Mouse (Mus musculus) midbrain, embryonic 11.5 days (tissue): ENCODE results near the gene Trmt1l. TPM values are rescaled to one million over a fixed set of nuclear protein-coding genes. Genes with fewer than 3 reads are reported as not detected.

ENCODE experiments used
- ATAC-seq: fragments of 200-750 bp; cut with Nextera tagmentation; 2 replicates; pipeline ENCODE4 v1.8.0; 2017; ENCODE audit warnings: moderate TSS enrichment, moderate library complexity; ENCODE audit not compliant: low FRiP score
- DNase-seq: peaks from one replicate; pipeline ENCODE4 v3.0.0; 2015; ENCODE audit warnings: low spot score; ENCODE audit errors: missing footprints
- H3K27ac ChIP-seq: fragments of 300-500 bp; sonication (generic); 2 replicates; pipeline ENCODE4 v1.5.1; 2014; ENCODE audit warnings: low read depth, low read length
- H3K27me3 ChIP-seq: fragments of 300-500 bp; sonication (generic); 2 replicates; pipeline ENCODE4 v1.6.1; 2014; ENCODE audit warnings: mild to moderate bottlenecking, low read length, moderate library complexity, mixed read lengths; ENCODE audit not compliant: control insufficient read depth, insufficient read depth
- H3K36me3 ChIP-seq: fragments of 300-500 bp; sonication (generic); 2 replicates; pipeline ENCODE4 v1.6.1; 2014; ENCODE audit warnings: mild to moderate bottlenecking, low read length, moderate library complexity, mixed read lengths; ENCODE audit not compliant: control insufficient read depth, insufficient read depth
- H3K4me1 ChIP-seq: fragments of 300-500 bp; sonication (generic); 2 replicates; pipeline ENCODE4 v1.6.1; 2014; ENCODE audit warnings: low read length; ENCODE audit not compliant: control insufficient read depth, insufficient read depth
- H3K4me2 ChIP-seq: fragments of 300-500 bp; sonication (generic); 2 replicates; pipeline ENCODE4 v1.6.1; 2014; ENCODE audit warnings: mild to moderate bottlenecking, moderate library complexity
- H3K4me3 ChIP-seq: fragments of 300-500 bp; sonication (generic); 2 replicates; pipeline ENCODE4 v1.5.1; 2014; ENCODE audit warnings: low read depth, low read length
- H3K9ac ChIP-seq: fragments of 300-500 bp; sonication (generic); 2 replicates; pipeline ENCODE4 v1.6.1; 2014; ENCODE audit warnings: low read length
- H3K9me3 ChIP-seq: fragments of 300-500 bp; sonication (generic); 2 replicates; pipeline ENCODE4 v1.6.1; 2016; ENCODE audit warnings: low read length; ENCODE audit not compliant: control insufficient read depth
- WGBS: fragments of 180-500 bp; shearing (Covaris S2); extraction: QIAGEN DNeasy Blood & Tissue Kit; methylation state at CpG from one replicate; pipeline ENCODE4 v1.1.7; 2014; 5-methylcytosine and 5-hydroxymethylcytosine counted together
- polyA plus RNA-seq: library from polyadenylated mRNA; unstranded; fragments of >200 nt; fragmentation: Nextera tagmentation; extraction: Ambion mirVana; gene quantifications from 2 replicates; pipeline ENCODE4 v1.2.1, GENCODE M21; 2014

The Trmt1l gene
- polyA plus RNA-seq, 1 experiment from 2014 or later, result 56.7 TPM

GRCm38 (mm10) chr1:151482497-151482896, 54.2 kb downstream of the Trmt1l start:
- H3K9ac ChIP-seq, result no peak overlapping the region
- H3K27ac ChIP-seq, result no peak overlapping the region
- H3K4me2 ChIP-seq, result no peak overlapping the region
- H3K36me3 ChIP-seq, result no peaks in the 10 kb centered on the region
- 100% methylated on average over 1 of the region's 1 CpGs for WGBS
- ATAC-seq (no peak), DNase-seq (no peak)
- H3K4me3 ChIP-seq, result no peak overlapping the region
- H3K9me3 ChIP-seq, result no peaks in the 10 kb centered on the region
- no peaks in the 10 kb centered on the region for H3K4me1 ChIP-seq
- no peaks in the 10 kb centered on the region for H3K27me3 ChIP-seq

GRCm38 (mm10) chr1:151483568-151483967, 55.2 kb downstream of the Trmt1l start:
- no peaks in the 10 kb centered on the region for H3K36me3 ChIP-seq
- H3K9me3 ChIP-seq, result no peaks in the 10 kb centered on the region
- peak; percentile 62 for DNase-seq
- no peak overlapping the region for H3K27ac ChIP-seq
- no peaks in the 10 kb centered on the region for H3K27me3 ChIP-seq
- 79% methylated on average over 1 of the region's 1 CpGs for WGBS
- no peak overlapping the region for H3K9ac ChIP-seq
- no peak overlapping the region for H3K4me2 ChIP-seq
- ATAC-seq, result 0 out of 2 replicates have a peak, but pooled peaks have one; percentile 19
- no peak overlapping the region for H3K4me3 ChIP-seq
- H3K4me1 ChIP-seq, result no peaks in the 10 kb centered on the region

GRCm38 (mm10) chr1:151484754-151485153, 56.4 kb downstream of the Trmt1l start:
- ATAC-seq (no peak), DNase-seq (no peak)
- Histone ChIP-seq H3K9ac (no peak overlapping the region), H3K4me2 (no peak overlapping the region), H3K4me1 (no peaks in the 10 kb centered on the region), H3K9me3 (no peaks in the 10 kb centered on the region), H3K27me3 (no peaks in the 10 kb centered on the region), H3K36me3 (no peaks in the 10 kb centered on the region), H3K27ac (no peak overlapping the region), H3K4me3 (no peak overlapping the region)
- 80% methylated on average over 5 of the region's 5 CpGs for WGBS

GRCm38 (mm10) chr1:151489806-151490205, 61.5 kb downstream of the Trmt1l start:
- no peaks in the 10 kb centered on the region for H3K27me3 ChIP-seq
- H3K9ac ChIP-seq, result no peak overlapping the region
- H3K27ac ChIP-seq, result no peak overlapping the region
- WGBS, result 95% methylated on average over 6 of the region's 6 CpGs
- no peak overlapping the region for H3K4me3 ChIP-seq
- no peaks in the 10 kb centered on the region for H3K9me3 ChIP-seq
- ATAC-seq (no peak), DNase-seq (no peak)
- H3K36me3 ChIP-seq, result no peaks in the 10 kb centered on the region
- no peaks in the 10 kb centered on the region for H3K4me1 ChIP-seq
- no peak overlapping the region for H3K4me2 ChIP-seq

GRCm38 (mm10) chr1:151492419-151492818, 64.1 kb downstream of the Trmt1l start:
- ATAC-seq (no peak), DNase-seq (peak; percentile 69)
- H3K27ac ChIP-seq, result no peak overlapping the region
- WGBS, result 75% methylated on average over 1 of the region's 1 CpGs
- no peak overlapping the region for H3K4me3 ChIP-seq
- H3K4me2 ChIP-seq, result no peak overlapping the region
- H3K9me3 ChIP-seq, result no peaks in the 10 kb centered on the region
- no peaks in the 10 kb centered on the region for H3K27me3 ChIP-seq
- H3K36me3 ChIP-seq, result no peaks in the 10 kb centered on the region
- no peak overlapping the region for H3K9ac ChIP-seq
- H3K4me1 ChIP-seq, result no peaks in the 10 kb centered on the region

GRCm38 (mm10) chr1:151493826-151494225, 65.5 kb downstream of the Trmt1l start:
- Histone ChIP-seq H3K4me1 (peaks cover 1% of the 10 kb centered on the region; the same call in 1 of the 2 replicates), H3K36me3 (no peaks in the 10 kb centered on the region), H3K9me3 (no peaks in the 10 kb centered on the region), H3K4me3 (no peak overlapping the region), H3K27ac (no peak overlapping the region), H3K9ac (no peak overlapping the region), H3K4me2 (no peak overlapping the region), H3K27me3 (no peaks in the 10 kb centered on the region)
- DNase-seq (peak; percentile 31), ATAC-seq (no peak)

- no peaks in the 10 kb centered on the region for H3K36me3 ChIP-seq
- 93% methylated on average over 6 of the region's 6 CpGs for WGBS
- H3K9me3 ChIP-seq, result no peaks in the 10 kb centered on the region
- no peak overlapping the region for H3K4me3 ChIP-seq
- no peak overlapping the region for H3K9ac ChIP-seq
- no peak for ATAC-seq
- DNase-seq, result peak; percentile 66
- H3K27me3 ChIP-seq, result no peaks in the 10 kb centered on the region
- no peak overlapping the region for H3K4me2 ChIP-seq
- H3K27ac ChIP-seq, result no peak overlapping the region
- H3K4me1 ChIP-seq, result peaks cover 3% of the 10 kb centered on the region; the same call in 1 of the 2 replicates
Observed at GRCm38 (mm10) chr1:151494711-151495110, 66.4 kb downstream of the Trmt1l start.

GRCm38 (mm10) chr1:151495635-151496285, 67.4 kb downstream of the Trmt1l start:
- no peak overlapping the region for H3K4me3 ChIP-seq
- no peak overlapping the region for H3K4me2 ChIP-seq
- H3K9me3 ChIP-seq, result no peaks in the 10 kb centered on the region
- no peak overlapping the region for H3K27ac ChIP-seq
- H3K27me3 ChIP-seq, result no peaks in the 10 kb centered on the region
- H3K36me3 ChIP-seq, result no peaks in the 10 kb centered on the region
- ATAC-seq (no peak), DNase-seq (peak; percentile 81)
- H3K9ac ChIP-seq, result no peak overlapping the region
- H3K4me1 ChIP-seq, result peaks cover 3% of the 10 kb centered on the region; the same call in 1 of the 2 replicates
- 89% methylated on average over 2 of the region's 2 CpGs for WGBS

GRCm38 (mm10) chr1:151497028-151497427, 68.7 kb downstream of the Trmt1l start:
- DNase-seq (peak; percentile 89), ATAC-seq (no peak)
- Histone ChIP-seq H3K4me2 (no peak overlapping the region), H3K27me3 (no peaks in the 10 kb centered on the region), H3K27ac (no peak overlapping the region), H3K9ac (no peak overlapping the region), H3K9me3 (no peaks in the 10 kb centered on the region), H3K4me1 (peaks cover 3% of the 10 kb centered on the region; the same call in 1 of the 2 replicates), H3K4me3 (no peak overlapping the region), H3K36me3 (no peaks in the 10 kb centered on the region)
- WGBS, result 89% methylated on average over 8 of the region's 8 CpGs
